Mouse (Mus musculus) small intestine, adult 2 months (tissue): ENCODE data around the gene Gimap8.

Experiments
- CTCF ChIP-seq: fragments of 200-500 bp; IDR thresholded peaks from 2 replicates; pipeline ENCODE4 v1.5.1; 2012; ENCODE audit warnings: low read depth, mild to moderate bottlenecking, control low read depth, inconsistent platforms, low read length, moderate library complexity, mixed read lengths; ENCODE audit not compliant: insufficient replicate concordance, insufficient read length; ENCODE audit errors: extremely low read depth
- POLR2A ChIP-seq: fragments of 200-500 bp; IDR thresholded peaks from 2 replicates; pipeline ENCODE4 v1.6.1; 2012; ENCODE audit warnings: low read depth, mild to moderate bottlenecking, control low read depth, inconsistent platforms, low read length, moderate library complexity

GRCm38 (mm10) chr6:48613464-48613863, 33.6 kb upstream of the Gimap8 start:
- no peak for TF ChIP-seq CTCF
- TF ChIP-seq POLR2A, result no peak
